Mouse (Mus musculus) hindbrain, embryonic 10.5 days (tissue): Measurements from ENCODE around the gene Mreg. TPM values are rescaled to one million over a fixed set of nuclear protein-coding genes. Genes with fewer than 3 reads are reported as not detected.

Source experiments
- DNase-seq: peaks from one replicate; pipeline ENCODE4 v3.0.0-alpha.2; 2017; ENCODE audit warnings: low spot score
- H3K27ac ChIP-seq: fragments of 300-500 bp; sonication (generic); 2 replicates; pipeline ENCODE4 v1.5.1; 2016; ENCODE audit warnings: mild to moderate bottlenecking, moderate library complexity
- H3K27me3 ChIP-seq: fragments of 300-500 bp; sonication (generic); 2 replicates; pipeline ENCODE4 v1.6.1; 2016; ENCODE audit warnings: mild to moderate bottlenecking; ENCODE audit not compliant: poor library complexity, insufficient read depth, severe bottlenecking
- H3K36me3 ChIP-seq: fragments of 300-500 bp; sonication (generic); 2 replicates; pipeline ENCODE4 v1.6.1; 2016; ENCODE audit warnings: mild to moderate bottlenecking, moderate library complexity
- H3K4me1 ChIP-seq: fragments of 300-500 bp; sonication (generic); replicated peaks from 2 replicates; pipeline ENCODE4 v1.6.1; 2016; ENCODE audit warnings: mild to moderate bottlenecking
- H3K4me3 ChIP-seq: fragments of 300-500 bp; sonication (generic); 2 replicates; pipeline ENCODE4 v1.5.1; 2016; ENCODE audit warnings: mild to moderate bottlenecking, moderate library complexity
- H3K9me3 ChIP-seq: fragments of 300-500 bp; sonication (generic); 2 replicates; pipeline ENCODE4 v1.6.1; 2016; ENCODE audit warnings: mild to moderate bottlenecking, moderate library complexity
- WGBS: fragments of 180-500 bp; shearing (Covaris S2); methylation state at CpG from one replicate; pipeline ENCODE4 v1.1.7; 2016; 5-methylcytosine and 5-hydroxymethylcytosine counted together
- polyA plus RNA-seq: library from polyadenylated mRNA; unstranded; fragments of >200 nt; fragmentation: Nextera tagmentation; extraction: Ambion mirVana; gene quantifications from 2 replicates; pipeline ENCODE4 v1.2.1, GENCODE M21; 2016

The Mreg gene
- polyA plus RNA-seq, 1 experiment from 2014 or later = 12.3 TPM

- peak; percentile 87 for DNase-seq
- no peak overlapping the region for H3K27ac ChIP-seq
- H3K27me3 ChIP-seq = no peaks in the 10 kb centered on the region
- peak overlapping the region; percentile 24; the same call in 1 of the 2 replicates for H3K4me3 ChIP-seq
- H3K36me3 ChIP-seq = no peaks in the 10 kb centered on the region
- no peaks in the 10 kb centered on the region for H3K4me1 ChIP-seq
- H3K9me3 ChIP-seq = no peaks in the 10 kb centered on the region
- 34% methylated on average over 23 of the region's 23 CpGs for WGBS
Observed at GRCm38 (mm10) chr1:72123434-72124297, 88.4 kb downstream of the Mreg start.

GRCm38 (mm10) chr1:72121608-72122185 lies 90.4 kb downstream of the Mreg start:
- H3K36me3 ChIP-seq = no peaks in the 10 kb centered on the region
- H3K4me1 ChIP-seq = no peaks in the 10 kb centered on the region
- 90% methylated on average over 17 of the region's 17 CpGs for WGBS
- H3K9me3 ChIP-seq = no peaks in the 10 kb centered on the region
- no peaks in the 10 kb centered on the region for H3K27me3 ChIP-seq
- H3K27ac ChIP-seq = no peak overlapping the region
- no peak for DNase-seq
- no peak overlapping the region for H3K4me3 ChIP-seq

- no peak overlapping the region for H3K27ac ChIP-seq
- no peak overlapping the region for H3K4me3 ChIP-seq
- DNase-seq = no peak
- H3K36me3 ChIP-seq = no peaks in the 10 kb centered on the region
- H3K27me3 ChIP-seq = no peaks in the 10 kb centered on the region
- H3K9me3 ChIP-seq = no peaks in the 10 kb centered on the region
- 62% methylated on average over 4 of the region's 4 CpGs for WGBS
- H3K4me1 ChIP-seq = no peaks in the 10 kb centered on the region
Observed at GRCm38 (mm10) chr1:72119981-72120380, 92.1 kb downstream of the Mreg start.

GRCm38 (mm10) chr1:72114206-72114605 lies 97.9 kb downstream of the Mreg start:
- no peaks in the 10 kb centered on the region for H3K9me3 ChIP-seq
- no peaks in the 10 kb centered on the region for H3K27me3 ChIP-seq
- H3K4me1 ChIP-seq = no peaks in the 10 kb centered on the region
- H3K27ac ChIP-seq = no peak overlapping the region
- no peak for DNase-seq
- 87% methylated on average over 5 of the region's 5 CpGs for WGBS
- H3K4me3 ChIP-seq = no peak overlapping the region
- no peaks in the 10 kb centered on the region for H3K36me3 ChIP-seq

Other genes with a start within 250 kb of the Mreg start
- gene Pecr, start 72.0 kb upstream of the Mreg start, polyA plus RNA-seq = 21.2 and 22.8 TPM in 2 replicates
- 9.3 and 17.4 TPM in 2 replicates for gene Tmem169, start 72.1 kb upstream of the Mreg start, polyA plus RNA-seq
- 48.1 and 50.2 TPM in 2 replicates for gene Xrcc5, start 95.1 kb upstream of the Mreg start, polyA plus RNA-seq